Mouse (Mus musculus) T-helper 17 cell (primary cell): ENCODE measurements around the gene Tmod4.
"Not testable (repeated sequence)": the region's sequence is repeated elsewhere in the genome, so short reads cannot be mapped to it uniquely, and the experiment has no call there.

Source experiments
- in situ Hi-C, 2 experiments: fragments of 300-600 bp; cut with MboI, MseI; formaldehyde crosslinking; loops; 1 replicate in 1 of 2; 2 replicates in 1 of 2; pipeline ENCODE4 v1.15.1; 2025; ENCODE audit warnings: high pct_unique_total_duplicates in 2 of 2

Gene Tmod4

DNA sequence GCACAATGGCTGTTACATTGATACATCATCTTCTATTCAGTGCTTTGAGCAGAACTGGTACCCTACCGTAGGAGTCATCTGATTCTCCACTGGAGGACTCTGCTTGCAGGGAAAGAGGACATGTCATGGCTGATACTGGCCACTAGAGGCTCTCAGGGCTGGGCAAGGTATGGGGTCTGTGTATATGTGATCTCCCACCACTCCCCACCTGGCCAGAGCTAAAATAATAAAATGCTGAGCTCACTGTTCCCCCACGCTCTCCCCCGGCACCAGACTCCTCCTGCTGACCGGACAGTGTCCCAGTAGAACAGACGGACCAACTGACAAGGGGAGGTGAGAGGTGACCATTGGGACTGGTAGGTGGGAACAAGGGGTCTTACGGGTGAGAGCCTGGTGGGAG is at the start of gene Tmod4:
Gene Tmod4 (plus strand): TSS at position 231 of the 400 bp plus-strand sequence.
- in situ Hi-C loops, result loop anchor here in 1 of 2 experiments (25.0 kb wide), 1 partner anchor 1113 kb away; the partner anchor contains the start of genes Hist2h2aa1, Hist2h2aa2, Hist2h3c1 and Hist2h3c2

DNA sequence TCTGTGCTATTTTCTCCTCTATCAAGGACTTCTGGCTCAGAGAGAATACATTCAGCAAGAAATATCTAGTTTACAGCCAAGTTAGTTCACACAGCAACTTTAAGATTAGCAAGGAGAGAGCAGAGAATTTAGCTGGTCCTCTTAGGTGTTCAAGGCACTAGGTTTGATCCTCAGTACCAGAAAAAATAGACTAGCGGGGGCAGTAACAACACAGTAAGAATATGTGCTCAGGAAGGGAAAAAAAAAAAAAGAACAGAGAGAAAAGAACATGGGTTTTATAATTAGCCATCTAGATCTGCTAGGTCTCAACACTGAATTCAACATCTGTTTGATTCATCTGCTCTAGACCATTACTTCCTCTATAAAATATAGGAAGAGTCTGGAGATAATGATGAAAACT is 36.2 kb upstream of the Tmod4 start:
- in situ Hi-C loops, result no loop called here

DNA sequence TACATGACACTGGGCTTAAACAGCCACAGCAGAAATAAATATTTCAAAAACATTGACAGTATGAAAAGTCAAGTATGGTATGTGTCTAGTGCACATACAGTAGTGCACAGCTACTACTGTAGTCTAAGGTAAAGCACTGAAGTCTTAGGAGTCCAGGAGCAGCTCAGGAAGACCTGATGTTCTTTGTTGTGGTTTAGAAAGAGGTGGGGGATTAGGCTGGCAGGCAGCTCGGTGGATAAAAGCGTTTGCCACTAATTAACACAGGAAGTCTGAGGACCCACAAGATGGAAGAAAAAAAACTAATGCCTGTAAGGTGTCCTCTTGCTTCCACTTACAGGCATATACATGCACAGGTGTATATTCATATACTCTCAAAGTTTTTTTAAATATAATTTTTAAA is 23.4 kb upstream of the Tmod4 start:
- in situ Hi-C loops, result loop anchor here in 1 of 2 experiments (25.0 kb wide), 1 partner anchor 1136 kb away; the partner anchor contains the start of genes Hist2h2aa1, Hist2h2aa2, Hist2h3c1 and Hist2h3c2

GRCm38 (mm10) chr3:95105121-95105520 is 19.2 kb upstream of the Tmod4 start:
- in situ Hi-C loops, result loop anchor here in 1 of 2 experiments (25.0 kb wide), 1 partner anchor 1132 kb away; the partner anchor contains the start of genes Hist2h2aa1, Hist2h2aa2, Hist2h3c1 and Hist2h3c2

DNA sequence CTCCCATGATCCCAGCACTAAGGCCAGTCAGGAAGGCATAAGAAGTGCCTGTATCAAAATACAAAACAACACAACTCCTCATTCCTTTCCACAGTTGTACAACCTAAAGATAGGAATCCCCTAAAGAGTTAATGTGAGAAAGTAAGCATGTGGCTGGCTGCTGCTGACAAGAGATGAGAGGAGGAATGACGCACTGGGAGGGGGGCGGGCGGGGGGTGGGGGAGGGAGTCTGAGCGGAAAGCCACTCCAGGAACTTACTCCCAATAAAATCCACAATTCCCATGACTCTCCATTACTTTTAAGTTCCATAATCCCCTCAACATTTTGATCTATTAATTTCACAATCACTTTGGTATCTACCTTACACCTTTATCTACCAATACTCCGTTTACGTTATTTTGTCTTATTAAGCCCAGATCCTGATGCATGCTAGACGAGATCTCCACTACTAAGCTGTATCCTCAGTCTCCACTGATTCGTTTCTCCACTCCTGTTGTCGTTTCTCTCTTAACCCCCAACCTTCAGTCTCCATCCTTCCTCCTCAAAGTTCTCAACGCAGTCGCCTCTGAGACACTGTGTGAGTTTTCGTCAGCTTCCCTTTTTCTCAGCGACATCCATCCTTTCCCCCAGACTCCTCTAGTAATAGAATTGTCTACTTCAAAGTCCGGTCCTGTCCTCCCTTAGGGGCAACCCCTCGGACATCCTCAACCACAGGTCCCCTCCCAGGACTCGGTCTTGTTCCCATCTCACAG is 18.5 kb upstream of the Tmod4 start:
- in situ Hi-C loops, result loop anchor here in 1 of 2 experiments (25.0 kb wide), 1 partner anchor 1132 kb away; the partner anchor contains the start of genes Hist2h2aa1, Hist2h2aa2, Hist2h3c1 and Hist2h3c2

GRCm38 (mm10) chr3:95106338-95107117 is 17.7 kb upstream of the Tmod4 start, which contains the start of gene Pip5k1a:
Gene Pip5k1a (minus strand): TSS chr3:95106930.
- in situ Hi-C loops, result loop anchor here in 1 of 2 experiments (25.0 kb wide), 1 partner anchor 1131 kb away; the partner anchor contains the start of genes Hist2h2aa1, Hist2h2aa2, Hist2h3c1 and Hist2h3c2

DNA sequence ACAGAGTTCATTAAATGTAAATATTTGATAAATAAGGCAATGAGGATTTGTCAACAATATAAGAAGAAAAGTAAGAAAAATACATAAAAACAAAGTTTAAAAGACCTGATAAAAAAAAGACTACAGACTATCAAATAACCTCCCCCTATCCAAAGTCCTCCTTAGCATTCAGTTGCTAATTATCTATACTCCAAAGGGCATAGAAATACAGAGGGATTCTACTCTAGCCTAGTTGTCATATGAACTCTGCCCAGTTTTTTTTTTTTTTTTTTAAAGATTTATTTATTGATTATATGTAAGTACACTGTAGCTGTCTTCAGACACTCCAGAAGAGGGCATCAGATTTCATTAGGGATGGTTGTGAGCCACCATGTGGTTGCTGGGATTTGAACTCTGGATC is 17.0 kb upstream of the Tmod4 start:
- in situ Hi-C loops, result loop anchor here in 1 of 2 experiments (25.0 kb wide), 1 partner anchor 1130 kb away; the partner anchor contains the start of genes Hist2h2aa1, Hist2h2aa2, Hist2h3c1 and Hist2h3c2

- in situ Hi-C loops, result loop anchor here in 1 of 2 experiments (25.0 kb wide), 1 partner anchor 1129 kb away; the partner anchor contains the start of genes Hist2h2aa1, Hist2h2aa2, Hist2h3c1 and Hist2h3c2
Observed at GRCm38 (mm10) chr3:95107898-95108297, 16.4 kb upstream of the Tmod4 start.

GRCm38 (mm10) chr3:95110911-95111726 is 13.2 kb upstream of the Tmod4 start, which contains the start of gene Vps72:
Gene Vps72 (plus strand): TSS chr3:95111022.
- in situ Hi-C loops, result loop anchor here in 1 of 2 experiments (25.0 kb wide), 1 partner anchor 1126 kb away; the partner anchor contains the start of genes Hist2h2aa1, Hist2h2aa2, Hist2h3c1 and Hist2h3c2

GRCm38 (mm10) chr3:95112760-95113159 is 11.5 kb upstream of the Tmod4 start:
- in situ Hi-C loops, result loop anchor here in 1 of 2 experiments (25.0 kb wide), 1 partner anchor 1125 kb away; the partner anchor contains the start of genes Hist2h2aa1, Hist2h2aa2, Hist2h3c1 and Hist2h3c2

DNA sequence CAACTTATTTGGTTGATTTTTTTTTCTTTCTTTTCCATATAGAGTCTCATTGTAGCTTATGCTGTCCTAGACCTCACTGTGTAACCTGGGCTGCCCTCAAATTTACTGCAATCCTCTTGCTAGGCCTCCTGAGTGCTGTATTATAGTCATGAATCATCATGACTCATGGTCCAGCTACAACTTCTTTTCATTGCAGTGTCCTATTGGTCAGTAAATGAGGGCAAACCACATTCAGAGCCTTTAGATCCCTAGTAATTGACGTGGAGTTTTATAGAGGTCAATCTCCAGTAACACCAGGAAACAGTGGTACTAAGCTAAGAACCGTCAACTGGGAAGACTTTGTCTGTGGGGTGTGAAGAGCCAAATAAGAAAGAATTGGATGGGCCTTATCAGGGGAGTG is 6.5 kb upstream of the Tmod4 start:
- in situ Hi-C loops, result loop anchor here in 1 of 2 experiments (25.0 kb wide), 1 partner anchor 1120 kb away; the partner anchor contains the start of genes Hist2h2aa1, Hist2h2aa2, Hist2h3c1 and Hist2h3c2

DNA sequence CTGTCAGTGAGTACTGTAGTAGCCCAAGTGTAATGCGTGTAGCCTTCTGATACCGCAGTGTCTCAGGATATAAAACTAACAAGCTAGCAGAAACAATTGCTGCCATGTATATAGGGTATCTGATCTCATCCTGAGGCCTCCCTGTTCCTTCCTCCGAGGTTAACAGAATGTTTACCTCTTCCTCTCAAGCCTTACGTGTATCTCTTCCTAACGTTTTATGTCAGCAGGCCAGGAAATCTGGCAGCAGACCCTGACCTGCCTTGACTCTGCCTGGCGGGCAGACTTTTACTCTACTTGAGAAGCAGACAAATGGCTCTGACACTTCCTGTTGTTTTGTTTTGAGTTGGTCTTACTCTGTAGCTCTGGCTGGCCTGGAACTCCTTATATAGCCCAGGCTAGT is 2.7 kb upstream of the Tmod4 start:
- in situ Hi-C loops, result loop anchor here in 1 of 2 experiments (25.0 kb wide), 1 partner anchor 1116 kb away; the partner anchor contains the start of genes Hist2h2aa1, Hist2h2aa2, Hist2h3c1 and Hist2h3c2

GRCm38 (mm10) chr3:95124972-95125371 is 696 bp downstream of the Tmod4 start:
- in situ Hi-C loops, result loop anchor here in 1 of 2 experiments (25.0 kb wide), 1 partner anchor 1112 kb away; the partner anchor contains the start of genes Hist2h2aa1, Hist2h2aa2, Hist2h3c1 and Hist2h3c2

GRCm38 (mm10) chr3:95129226-95129651 is 5.0 kb downstream of the Tmod4 start:
- in situ Hi-C loops, result no loop called here

- in situ Hi-C loops, result no loop called here
Observed at GRCm38 (mm10) chr3:95130081-95130480, 5.8 kb downstream of the Tmod4 start.

GRCm38 (mm10) chr3:95132389-95132788 is 8.1 kb downstream of the Tmod4 start:
- in situ Hi-C loops, result not testable (repeated sequence)

DNA sequence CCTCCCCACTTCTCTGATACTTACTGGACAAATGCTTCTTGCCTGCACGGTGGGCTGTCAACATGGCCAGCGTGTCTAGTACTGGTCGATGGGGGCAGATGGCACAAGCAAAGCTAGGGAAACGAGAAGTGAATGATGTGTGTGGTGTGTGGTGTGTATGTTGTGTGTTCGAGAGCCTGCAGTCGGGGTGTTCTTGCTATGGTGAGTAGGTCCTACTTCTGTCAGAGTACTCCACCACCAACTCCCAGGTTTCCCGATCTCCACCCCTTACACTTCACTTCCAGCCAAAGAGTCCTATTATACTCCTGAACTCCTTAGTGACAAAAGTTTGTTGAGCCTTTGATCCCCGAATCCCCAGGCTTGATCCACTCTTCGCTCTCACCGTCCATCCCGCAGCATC is 8.9 kb downstream of the Tmod4 start:
- in situ Hi-C loops, result no loop called here

- in situ Hi-C loops, result no loop called here
Observed at GRCm38 (mm10) chr3:95133680-95134101, 9.4 kb downstream of the Tmod4 start, which contains the start of the genes Scnm1 and Lysmd1. Gene Scnm1 (minus strand): TSS chr3:95134011. Gene Lysmd1 (plus strand): TSS chr3:95134088.

GRCm38 (mm10) chr3:95134133-95134532 is 9.9 kb downstream of the Tmod4 start:
- in situ Hi-C loops, result not testable (repeated sequence)

DNA sequence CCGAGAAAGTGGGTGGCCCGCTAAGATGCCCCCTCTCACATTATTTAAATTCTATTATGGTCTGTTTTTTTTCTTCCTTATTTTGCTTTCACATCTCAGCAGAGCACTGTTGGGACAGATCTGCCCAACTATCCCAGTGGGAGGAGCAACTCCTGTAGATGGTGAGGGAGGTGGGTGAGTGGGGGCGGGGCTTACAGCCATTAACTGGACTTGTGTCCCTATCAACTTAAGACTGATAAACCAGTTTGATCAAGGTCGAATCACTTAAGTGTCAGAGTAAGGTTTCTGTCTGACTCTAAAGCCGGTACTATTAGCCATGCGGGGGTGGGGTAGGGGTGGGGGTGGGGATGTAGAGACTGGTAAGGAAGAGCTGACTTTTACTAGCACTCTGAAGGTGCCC is 10.7 kb downstream of the Tmod4 start:
- in situ Hi-C loops, result loop anchor here (5.0 kb wide), 1 partner anchor 1208 kb away; no protein-coding TSS in a partner anchor
